Mouse (Mus musculus): Measurements from ENCODE around the gene Fnbp1. TPM values are rescaled to one million over a fixed set of nuclear protein-coding genes. Genes with fewer than 3 reads are reported as not detected.
"Not testable (repeated sequence)": the region's sequence is repeated elsewhere in the genome, so short reads cannot be mapped to it uniquely, and the experiment has no call there.

Fnbp1 gene
- polyA plus RNA-seq, 1 experiment, result 310 TPM

- peak; percentile 23; the same call in 1 of the 2 replicates for TF ChIP-seq CTCF (IDR thresholded peaks at IDR 0.05; ENCODE audit: borderline replicate concordance, insufficient read depth, low read depth, low read length)
- no peak for TF ChIP-seq POLR2A (IDR thresholded peaks at IDR 0.05; ENCODE audit: borderline replicate concordance, insufficient read depth, low read length)
- Histone ChIP-seq H3K4me1 (ENCODE audit: control insufficient read depth, insufficient read depth, low read length) (peaks cover 8% of the 10 kb centered on the region; the same call in 1 of the 2 replicates), H3K4me3 (replicated peaks; ENCODE audit: insufficient read depth, low read depth, low read length) (no peak overlapping the region), H3K27me3 (ENCODE audit: control insufficient read depth, insufficient read depth, low read length) (no peaks in the 10 kb centered on the region), H3K27ac (ENCODE audit: insufficient read depth, low read length) (no peak overlapping the region)
- DNase-seq, result no peak
- WGBS, result 86% methylated on average over 4 of the region's 4 CpGs
These were observed 31.5 kb upstream of the Fnbp1 start for GRCm38 (mm10) chr2:31173290-31173689.

- WGBS, result 93% methylated on average over 5 of the region's 5 CpGs
- H3K4me3 ChIP-seq (replicated peaks; ENCODE audit: insufficient read depth, low read depth, low read length), result no peak overlapping the region
- H3K27ac ChIP-seq (ENCODE audit: insufficient read depth, low read length), result no peak overlapping the region
- H3K27me3 ChIP-seq (ENCODE audit: control insufficient read depth, insufficient read depth, low read length), result no peaks in the 10 kb centered on the region
- TF ChIP-seq POLR2A (IDR thresholded peaks at IDR 0.05; ENCODE audit: borderline replicate concordance, insufficient read depth, low read length), result no peak
- no peak for TF ChIP-seq CTCF (IDR thresholded peaks at IDR 0.05; ENCODE audit: borderline replicate concordance, insufficient read depth, low read depth, low read length)
- H3K4me1 ChIP-seq (ENCODE audit: control insufficient read depth, insufficient read depth, low read length), result peaks cover 8% of the 10 kb centered on the region; the same call in 1 of the 2 replicates
- DNase-seq, result no peak
These were observed 30.7 kb upstream of the Fnbp1 start for GRCm38 (mm10) chr2:31172536-31172935.

GRCm38 (mm10) chr2:31172001-31172400 is 30.2 kb upstream of the Fnbp1 start:
- Histone ChIP-seq H3K27ac (ENCODE audit: insufficient read depth, low read length) (no peak overlapping the region), H3K4me3 (replicated peaks; ENCODE audit: insufficient read depth, low read depth, low read length) (no peak overlapping the region), H3K4me1 (ENCODE audit: control insufficient read depth, insufficient read depth, low read length) (peaks cover 8% of the 10 kb centered on the region; the same call in 1 of the 2 replicates), H3K27me3 (ENCODE audit: control insufficient read depth, insufficient read depth, low read length) (no peaks in the 10 kb centered on the region)
- 39% methylated on average over 5 of the region's 5 CpGs for WGBS
- TF ChIP-seq CTCF (IDR thresholded peaks at IDR 0.05; ENCODE audit: borderline replicate concordance, insufficient read depth, low read depth, low read length), result no peak
- TF ChIP-seq POLR2A (IDR thresholded peaks at IDR 0.05; ENCODE audit: borderline replicate concordance, insufficient read depth, low read length), result no peak
- no peak for DNase-seq

GRCm38 (mm10) chr2:31170164-31170563 is 28.4 kb upstream of the Fnbp1 start:
- Histone ChIP-seq H3K27ac (ENCODE audit: insufficient read depth, low read length) (no peak overlapping the region), H3K4me3 (replicated peaks; ENCODE audit: insufficient read depth, low read depth, low read length) (no peak overlapping the region), H3K4me1 (ENCODE audit: control insufficient read depth, insufficient read depth, low read length) (peaks cover 10% of the 10 kb centered on the region), H3K27me3 (ENCODE audit: control insufficient read depth, insufficient read depth, low read length) (no peaks in the 10 kb centered on the region)
- no peak for DNase-seq
- TF ChIP-seq CTCF (IDR thresholded peaks at IDR 0.05; ENCODE audit: borderline replicate concordance, insufficient read depth, low read depth, low read length), result no peak
- no peak for TF ChIP-seq POLR2A (IDR thresholded peaks at IDR 0.05; ENCODE audit: borderline replicate concordance, insufficient read depth, low read length)
- WGBS, result 89% methylated on average over 6 of the region's 6 CpGs

GRCm38 (mm10) chr2:31169001-31169400 is 27.2 kb upstream of the Fnbp1 start:
- peaks cover 18% of the 10 kb centered on the region for H3K4me1 ChIP-seq (ENCODE audit: control insufficient read depth, insufficient read depth, low read length)
- H3K27ac ChIP-seq (ENCODE audit: insufficient read depth, low read length), result no peak overlapping the region
- H3K4me3 ChIP-seq (replicated peaks; ENCODE audit: insufficient read depth, low read depth, low read length), result no peak overlapping the region
- H3K27me3 ChIP-seq (ENCODE audit: control insufficient read depth, insufficient read depth, low read length), result no peaks in the 10 kb centered on the region
- 60% methylated on average over 10 of the region's 10 CpGs for WGBS
- TF ChIP-seq POLR2A (IDR thresholded peaks at IDR 0.05; ENCODE audit: borderline replicate concordance, insufficient read depth, low read length), result no peak
- TF ChIP-seq CTCF (IDR thresholded peaks at IDR 0.05; ENCODE audit: borderline replicate concordance, insufficient read depth, low read depth, low read length), result no peak
- no peak for DNase-seq

GRCm38 (mm10) chr2:31167571-31167970 is 25.8 kb upstream of the Fnbp1 start:
- H3K27ac ChIP-seq (ENCODE audit: insufficient read depth, low read length); DNase-seq; H3K4me3 ChIP-seq (replicated peaks; ENCODE audit: insufficient read depth, low read depth, low read length); H3K27me3 ChIP-seq (ENCODE audit: control insufficient read depth, insufficient read depth, low read length): not testable (repeated sequence)
- peaks cover 29% of the 10 kb centered on the region for H3K4me1 ChIP-seq (ENCODE audit: control insufficient read depth, insufficient read depth, low read length)
- WGBS, result 94% methylated on average over 2 of the region's 2 CpGs

- 76% methylated on average over 4 of the region's 4 CpGs for WGBS
- Histone ChIP-seq H3K4me3 (replicated peaks; ENCODE audit: insufficient read depth, low read depth, low read length) (no peak overlapping the region), H3K4me1 (ENCODE audit: control insufficient read depth, insufficient read depth, low read length) (peaks cover 21% of the 10 kb centered on the region), H3K27me3 (ENCODE audit: control insufficient read depth, insufficient read depth, low read length) (no peaks in the 10 kb centered on the region), H3K27ac (ENCODE audit: insufficient read depth, low read length) (no peak overlapping the region)
- DNase-seq, result no peak
- TF ChIP-seq CTCF (IDR thresholded peaks at IDR 0.05; ENCODE audit: borderline replicate concordance, insufficient read depth, low read depth, low read length), result no peak
- TF ChIP-seq POLR2A (IDR thresholded peaks at IDR 0.05; ENCODE audit: borderline replicate concordance, insufficient read depth, low read length), result no peak
These were observed 23.7 kb upstream of the Fnbp1 start for GRCm38 (mm10) chr2:31165529-31165928.

GRCm38 (mm10) chr2:31164841-31165455 is 23.1 kb upstream of the Fnbp1 start:
- WGBS, result 28% methylated on average over 5 of the region's 5 CpGs
- Histone ChIP-seq H3K4me3 (replicated peaks; ENCODE audit: insufficient read depth, low read depth, low read length) (no peak overlapping the region), H3K27ac (ENCODE audit: insufficient read depth, low read length) (no peak overlapping the region), H3K4me1 (ENCODE audit: control insufficient read depth, insufficient read depth, low read length) (peaks cover 21% of the 10 kb centered on the region), H3K27me3 (ENCODE audit: control insufficient read depth, insufficient read depth, low read length) (no peaks in the 10 kb centered on the region)
- no peak for DNase-seq
- TF ChIP-seq CTCF (IDR thresholded peaks at IDR 0.05; ENCODE audit: borderline replicate concordance, insufficient read depth, low read depth, low read length) (no peak), POLR2A (IDR thresholded peaks at IDR 0.05; ENCODE audit: borderline replicate concordance, insufficient read depth, low read length) (no peak)

Data from cerebellum, adult 2 months (tissue).